Mouse (Mus musculus): ENCODE results near the gene Serpinb7.

The Serpinb7 gene

GRCm38 (mm10) chr1:107496789-107497188 is 97.3 kb downstream of the Serpinb7 start:
- no peak for DNase-seq

GRCm38 (mm10) chr1:107502025-107502424 is 102.6 kb downstream of the Serpinb7 start:
- DNase-seq: no peak

Data from kidney, postnatal 10 days (tissue).